Mouse (Mus musculus) E14TG2a.4 (cell line): ENCODE results near the gene Larp4.

Source experiments
- H3K27me3 ChIP-seq: 2 replicates; pipeline ENCODE4 v1.6.1; 2014; ENCODE audit warnings: low read length, control low read depth; ENCODE audit not compliant: insufficient read depth
- H3K36me3 ChIP-seq: 2 replicates; pipeline ENCODE4 v1.6.1; 2014; ENCODE audit warnings: low read length, control low read depth; ENCODE audit not compliant: insufficient read depth
- H3K4me1 ChIP-seq: replicated peaks from 2 replicates; pipeline ENCODE4 v1.6.1; 2014; ENCODE audit warnings: low read depth, low read length, control low read depth
- H3K4me3 ChIP-seq: replicated peaks from 2 replicates; pipeline ENCODE4 v1.5.1; 2014; ENCODE audit warnings: mild to moderate bottlenecking, low read length
- H3K9me3 ChIP-seq: 2 replicates; pipeline ENCODE4 v1.6.1; 2014; ENCODE audit warnings: low read length, control low read depth
- CTCF ChIP-seq: conservative IDR thresholded peaks from 2 replicates; pipeline ENCODE4 v1.5.1; 2014; ENCODE audit warnings: low read length
- NANOG ChIP-seq: IDR thresholded peaks from 2 replicates; pipeline ENCODE4 v1.6.1; 2014; ENCODE audit warnings: borderline replicate concordance, low read length, mixed read lengths
- POU5F1 ChIP-seq: IDR thresholded peaks from 2 replicates; pipeline ENCODE4 v1.6.1; 2014; ENCODE audit warnings: low read length, borderline replicate concordance

Gene Larp4

GRCm38 (mm10) chr15:100025076-100025834, 55.4 kb downstream of the Larp4 start:
- no peak for TF ChIP-seq NANOG
- TF ChIP-seq POU5F1: no peak
- TF ChIP-seq CTCF: no peak
- no peak overlapping the region for H3K4me3 ChIP-seq
- no peaks in the 10 kb centered on the region for H3K9me3 ChIP-seq
- peaks cover 4% of the 10 kb centered on the region; the same call in 1 of the 2 replicates for H3K36me3 ChIP-seq
- H3K4me1 ChIP-seq: peaks cover 32% of the 10 kb centered on the region
- H3K27me3 ChIP-seq: peaks cover 3% of the 10 kb centered on the region; the same call in 1 of the 2 replicates

DNA sequence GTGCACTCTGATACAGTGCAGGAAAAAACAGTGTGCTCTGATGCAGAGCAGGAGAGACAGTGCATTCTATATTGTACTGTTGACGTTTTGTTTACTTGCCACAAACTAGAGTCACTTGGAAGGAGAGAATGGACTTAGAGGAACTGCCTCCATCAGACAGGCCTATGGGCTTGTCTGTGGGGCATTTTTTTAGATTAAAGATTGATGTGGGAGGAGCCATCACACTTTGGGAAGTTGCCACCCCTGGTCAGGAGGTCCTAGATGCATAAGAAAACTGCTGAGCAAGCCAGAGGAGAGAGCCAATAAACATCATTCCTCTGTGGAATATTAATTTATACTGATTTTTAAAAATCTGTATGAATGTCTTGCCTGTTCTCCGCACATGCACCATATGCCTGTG, 58.3 kb downstream of the Larp4 start:
- Histone ChIP-seq H3K4me3 (no peak overlapping the region), H3K36me3 (no peaks in the 10 kb centered on the region), H3K27me3 (peaks cover 3% of the 10 kb centered on the region; the same call in 1 of the 2 replicates), H3K9me3 (no peaks in the 10 kb centered on the region), H3K4me1 (peaks cover 19% of the 10 kb centered on the region)
- no peak for TF ChIP-seq POU5F1
- no peak for TF ChIP-seq CTCF
- no peak for TF ChIP-seq NANOG

DNA sequence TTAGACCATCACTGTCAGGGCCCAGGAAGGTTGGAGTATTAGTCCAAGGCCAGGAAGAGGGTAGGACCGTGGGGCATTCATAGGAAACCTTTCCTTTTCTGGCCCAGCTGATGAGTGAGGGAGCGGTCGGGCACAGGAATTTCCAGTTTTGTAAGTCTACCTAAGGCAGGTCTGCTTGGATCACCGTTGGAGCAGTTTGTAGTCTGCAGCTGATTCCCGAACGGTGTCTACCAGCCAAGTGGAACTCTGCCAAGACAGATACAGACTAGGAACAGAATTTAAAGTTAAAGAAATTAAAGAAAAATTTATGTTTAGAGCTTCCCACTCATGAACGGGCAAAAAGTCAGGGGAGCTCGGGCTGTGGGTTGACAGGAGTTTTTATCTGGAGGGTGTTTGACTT, 59.6 kb downstream of the Larp4 start:
- Histone ChIP-seq H3K4me1 (peaks cover 12% of the 10 kb centered on the region), H3K27me3 (peaks cover 3% of the 10 kb centered on the region; the same call in 1 of the 2 replicates), H3K4me3 (no peak overlapping the region), H3K9me3 (no peaks in the 10 kb centered on the region), H3K36me3 (no peaks in the 10 kb centered on the region)
- no peak for TF ChIP-seq POU5F1
- no peak for TF ChIP-seq NANOG
- no peak for TF ChIP-seq CTCF

DNA sequence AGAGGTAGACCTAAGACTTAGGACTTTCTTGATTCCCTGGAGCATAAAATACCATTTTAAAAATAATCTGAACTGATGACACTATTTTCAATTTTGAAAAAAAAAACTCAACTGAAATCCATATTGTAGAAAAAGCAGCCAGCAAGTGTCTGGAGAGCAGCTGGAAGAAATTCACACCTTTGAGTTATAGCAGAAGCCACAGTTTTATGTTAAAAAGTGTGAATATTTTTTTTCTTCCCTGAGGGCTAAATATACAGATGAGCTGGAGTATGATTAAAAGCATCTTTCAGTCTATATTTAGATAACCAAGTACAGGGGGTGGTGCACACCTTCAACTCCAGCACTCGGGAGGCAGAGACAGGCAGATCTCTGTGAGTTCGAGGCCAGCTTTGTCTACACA, 60.0 kb downstream of the Larp4 start:
- peaks cover 11% of the 10 kb centered on the region for H3K4me1 ChIP-seq
- no peak for TF ChIP-seq NANOG
- TF ChIP-seq CTCF: no peak
- no peak for TF ChIP-seq POU5F1
- H3K36me3 ChIP-seq: no peaks in the 10 kb centered on the region
- H3K27me3 ChIP-seq: peaks cover 3% of the 10 kb centered on the region; the same call in 1 of the 2 replicates
- no peaks in the 10 kb centered on the region for H3K9me3 ChIP-seq
- H3K4me3 ChIP-seq: no peak overlapping the region

GRCm38 (mm10) chr15:100032546-100032945, 62.7 kb downstream of the Larp4 start:
- H3K36me3 ChIP-seq: no peaks in the 10 kb centered on the region
- TF ChIP-seq CTCF: no peak
- no peak for TF ChIP-seq POU5F1
- no peak for TF ChIP-seq NANOG
- no peak overlapping the region for H3K4me3 ChIP-seq
- H3K4me1 ChIP-seq: peaks cover 6% of the 10 kb centered on the region
- no peaks in the 10 kb centered on the region for H3K9me3 ChIP-seq
- peaks cover 4% of the 10 kb centered on the region for H3K27me3 ChIP-seq

DNA sequence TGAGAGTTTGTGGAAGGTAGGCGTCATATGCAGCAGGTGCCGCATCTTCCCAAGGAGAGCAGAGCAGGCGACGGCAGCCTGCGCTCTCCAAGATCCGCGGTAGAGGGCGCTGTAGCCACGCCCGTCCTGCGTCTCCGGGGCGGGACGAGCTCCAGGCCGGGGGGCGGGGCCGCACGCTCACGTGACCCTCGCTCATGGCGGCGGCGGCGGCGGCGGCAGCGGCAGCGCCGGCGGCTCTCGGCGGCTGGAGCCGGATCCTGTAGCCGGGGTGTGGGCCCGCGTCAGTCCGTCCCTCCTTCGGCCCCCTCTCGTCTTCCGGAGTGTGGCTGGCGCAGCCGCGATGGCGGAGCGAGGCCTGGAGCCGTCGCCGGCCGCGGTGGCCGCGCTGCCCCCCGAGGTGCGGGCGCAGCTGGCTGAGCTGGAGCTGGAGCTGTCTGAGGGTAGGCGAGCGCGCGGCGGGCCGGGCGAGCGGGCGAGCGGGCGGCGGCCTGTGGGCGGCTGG, 68.7 kb downstream of the Larp4 start, which contains the start of gene Dip2b:
Gene Dip2b, plus strand, starts transcription at position 195 of the 502 bp plus-strand sequence.
- Histone ChIP-seq H3K4me1 (peaks cover 50% of the 10 kb centered on the region), H3K4me3 (peak within 1 kb of the TSS; percentile 90), H3K9me3 (no peaks in the 10 kb centered on the region), H3K36me3 (no peaks in the 10 kb centered on the region), H3K27me3 (peaks cover 34% of the 10 kb centered on the region)
- no peak for TF ChIP-seq NANOG
- TF ChIP-seq POU5F1: no peak
- TF ChIP-seq CTCF: peak; percentile 48

DNA sequence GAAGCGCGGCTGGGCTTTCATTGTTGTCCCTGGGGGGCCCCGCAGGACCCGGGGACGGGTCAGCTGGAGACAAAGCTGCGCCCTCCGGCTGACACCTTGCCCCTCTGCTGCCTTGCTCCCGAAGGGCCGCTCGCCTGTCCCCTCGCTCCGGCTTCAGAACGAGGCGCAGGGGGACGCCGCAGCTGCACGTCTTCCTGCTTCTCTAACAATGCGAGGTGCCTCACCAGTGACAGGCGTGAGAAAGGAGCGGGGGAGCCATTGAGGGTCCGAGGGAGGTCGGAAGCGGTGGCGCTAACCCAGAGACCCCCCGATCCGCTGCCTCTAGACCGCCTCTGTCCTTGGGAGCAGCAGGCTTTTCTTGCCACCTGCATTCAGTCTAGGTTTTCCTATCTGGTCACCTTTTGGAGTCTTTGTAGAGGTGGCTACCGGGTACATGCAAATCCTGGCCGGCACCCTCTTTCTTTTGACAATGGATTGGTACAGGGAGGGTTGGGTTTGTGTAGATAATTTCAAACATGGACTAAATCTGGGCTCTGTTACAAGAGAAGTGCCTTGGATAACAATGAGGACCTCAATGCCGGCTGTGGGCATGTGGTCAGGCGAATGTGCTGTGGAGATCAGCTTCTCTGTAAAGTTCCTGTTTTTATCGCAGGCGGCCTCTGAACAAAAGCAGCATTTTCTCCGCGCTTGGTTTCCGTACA, 69.3 kb downstream of the Larp4 start:
- Histone ChIP-seq H3K4me3 (peak overlapping the region; percentile 90), H3K4me1 (peaks cover 50% of the 10 kb centered on the region), H3K9me3 (no peaks in the 10 kb centered on the region), H3K27me3 (peaks cover 39% of the 10 kb centered on the region), H3K36me3 (no peaks in the 10 kb centered on the region)
- no peak for TF ChIP-seq CTCF
- no peak for TF ChIP-seq NANOG
- TF ChIP-seq POU5F1: no peak

DNA sequence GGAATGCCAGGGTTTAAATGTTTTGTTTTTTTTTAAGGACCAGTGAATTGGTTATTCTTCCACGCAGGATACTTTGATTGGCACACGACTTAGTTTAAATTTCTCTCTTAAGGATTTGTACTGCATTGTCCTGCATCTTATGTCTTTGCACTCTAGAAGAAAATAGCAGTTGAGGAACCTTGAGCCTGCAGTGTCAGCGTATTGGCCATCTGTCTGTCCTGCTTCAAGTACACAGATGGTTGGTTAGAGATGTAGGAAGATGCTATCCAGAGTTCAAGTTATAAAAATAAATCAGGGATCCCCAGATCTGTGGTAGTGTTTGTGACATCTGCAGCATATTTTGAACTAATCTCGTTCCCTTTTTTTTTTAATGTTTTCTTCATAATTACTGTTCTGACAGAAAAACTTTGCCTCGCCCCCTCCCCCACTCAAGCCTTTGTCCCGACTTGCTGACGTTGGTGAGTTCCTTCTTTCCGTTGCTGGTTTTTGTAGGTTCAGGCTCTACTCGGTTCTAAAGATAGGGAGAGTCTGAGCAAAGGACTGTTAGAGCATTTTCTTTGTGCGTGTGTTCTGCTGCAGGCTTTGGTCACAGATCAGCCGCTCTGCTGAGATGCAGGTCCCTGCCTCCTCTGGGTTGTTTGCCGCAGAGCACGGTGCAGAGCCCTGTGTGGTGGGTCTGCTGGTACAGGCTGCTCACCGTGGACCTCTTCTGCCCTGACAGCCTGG, 70.8 kb downstream of the Larp4 start:
- peaks cover 53% of the 10 kb centered on the region for H3K4me1 ChIP-seq
- TF ChIP-seq POU5F1: no peak
- TF ChIP-seq NANOG: no peak
- no peak for TF ChIP-seq CTCF
- no peaks in the 10 kb centered on the region for H3K36me3 ChIP-seq

More for the DNA sequence above, 70.8 kb downstream of the Larp4 start:
- Histone ChIP-seq H3K27me3 (peaks cover 44% of the 10 kb centered on the region), H3K4me3 (0 out of 2 replicates have a peak overlapping the region, but pooled peaks have one; percentile 3), H3K9me3 (no peaks in the 10 kb centered on the region)
